Mouse (Mus musculus) liver, embryonic 15.5 days (tissue): Measurements from ENCODE around the gene Apobec2. TPM values are rescaled to one million over a fixed set of nuclear protein-coding genes. Genes with fewer than 3 reads are reported as not detected.
"Not testable (repeated sequence)": the region's sequence is repeated elsewhere in the genome, so short reads cannot be mapped to it uniquely, and the experiment has no call there.

ENCODE experiments used
- ATAC-seq: fragments of 200-750 bp; cut with Nextera tagmentation; 2 replicates; pipeline ENCODE4 v1.8.0; 2017; ENCODE audit warnings: moderate number of reproducible peaks, mild to moderate bottlenecking, moderate library complexity; ENCODE audit not compliant: insufficient read depth
- H3K27ac ChIP-seq: fragments of 300-500 bp; sonication (generic); replicated peaks from 2 replicates; pipeline ENCODE4 v1.5.1; 2015; ENCODE audit warnings: mild to moderate bottlenecking, inconsistent platforms
- H3K27me3 ChIP-seq: fragments of 300-500 bp; sonication (generic); 2 replicates; pipeline ENCODE4 v1.6.1; 2015; ENCODE audit warnings: mild to moderate bottlenecking, inconsistent platforms
- H3K36me3 ChIP-seq: fragments of 300-500 bp; sonication (generic); replicated peaks from 2 replicates; pipeline ENCODE4 v1.6.1; 2015; ENCODE audit warnings: moderate library complexity, mild to moderate bottlenecking, inconsistent platforms
- H3K4me1 ChIP-seq: fragments of 300-500 bp; sonication (generic); replicated peaks from 2 replicates; pipeline ENCODE4 v1.6.1; 2015; ENCODE audit warnings: inconsistent platforms
- H3K4me2 ChIP-seq: fragments of 300-500 bp; sonication (generic); 2 replicates; pipeline ENCODE4 v1.6.1; 2015; ENCODE audit warnings: moderate library complexity, mild to moderate bottlenecking, inconsistent platforms
- H3K4me3 ChIP-seq: fragments of 300-500 bp; sonication (generic); replicated peaks from 2 replicates; pipeline ENCODE4 v1.5.1; 2015; ENCODE audit warnings: mild to moderate bottlenecking, inconsistent platforms
- H3K9ac ChIP-seq: fragments of 300-500 bp; sonication (generic); 2 replicates; pipeline ENCODE4 v1.6.1; 2015; ENCODE audit warnings: moderate library complexity, mild to moderate bottlenecking, inconsistent platforms
- H3K9me3 ChIP-seq: fragments of 300-500 bp; sonication (generic); replicated peaks from 2 replicates; pipeline ENCODE4 v1.6.1; 2016; ENCODE audit warnings: inconsistent platforms
- WGBS: fragments of 180-500 bp; shearing (Covaris S2); methylation state at CpG from one replicate; pipeline ENCODE4 v1.1.7; 2015; ENCODE audit warnings: mixed read lengths; ENCODE audit not compliant: insufficient replicate concordance; 5-methylcytosine and 5-hydroxymethylcytosine counted together
- polyA plus RNA-seq: library from polyadenylated mRNA; unstranded; fragments of >200 nt; fragmentation: Nextera tagmentation; extraction: Ambion mirVana; gene quantifications from 2 replicates; pipeline ENCODE4 v1.2.1, GENCODE M21; 2015

The Apobec2 gene
- 2.5 and 4.3 TPM in 2 replicates for polyA plus RNA-seq

DNA sequence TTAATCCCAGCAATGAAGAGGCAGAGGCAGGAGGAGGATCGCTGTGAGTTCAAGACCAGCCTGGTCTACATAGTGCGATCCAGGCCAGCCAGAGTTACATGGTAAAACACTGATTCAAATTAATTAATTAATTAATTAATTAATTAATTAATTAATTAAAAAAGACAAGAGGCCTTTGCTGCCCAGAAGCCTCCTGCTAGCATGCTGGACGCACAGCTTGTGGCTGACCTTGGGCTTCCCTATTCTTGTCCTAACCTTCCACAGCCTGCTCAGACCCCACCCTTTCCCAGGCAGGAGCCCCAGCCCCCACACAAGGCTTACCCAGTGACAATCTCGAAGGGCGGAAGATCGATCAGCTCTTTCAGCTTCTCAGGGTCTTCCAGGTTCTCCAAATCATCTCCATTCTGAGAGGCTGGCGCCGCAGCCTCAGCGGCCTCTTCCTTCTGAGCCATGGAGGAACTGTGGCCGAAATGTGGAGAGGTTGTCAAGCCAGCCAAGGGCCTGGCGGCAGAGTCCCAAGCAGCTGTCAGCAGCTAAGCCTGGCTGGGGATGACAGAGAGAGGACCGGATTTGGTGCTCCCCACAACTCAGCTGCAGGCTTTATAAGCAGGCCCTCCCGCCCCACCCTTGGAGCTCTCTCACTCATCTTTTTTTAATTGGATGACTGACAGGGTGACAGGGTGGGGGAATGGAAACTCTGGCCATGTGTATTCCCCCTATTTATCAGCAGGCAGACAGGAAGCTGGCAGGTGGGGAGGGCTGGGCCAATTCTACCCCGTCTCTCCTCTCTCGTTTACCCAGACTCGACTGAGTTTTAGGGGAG, at the start of gene Apobec2:
Gene Apobec2, minus strand, starts transcription at position 773 of the 823 bp plus-strand sequence.
- no peak for ATAC-seq

DNA sequence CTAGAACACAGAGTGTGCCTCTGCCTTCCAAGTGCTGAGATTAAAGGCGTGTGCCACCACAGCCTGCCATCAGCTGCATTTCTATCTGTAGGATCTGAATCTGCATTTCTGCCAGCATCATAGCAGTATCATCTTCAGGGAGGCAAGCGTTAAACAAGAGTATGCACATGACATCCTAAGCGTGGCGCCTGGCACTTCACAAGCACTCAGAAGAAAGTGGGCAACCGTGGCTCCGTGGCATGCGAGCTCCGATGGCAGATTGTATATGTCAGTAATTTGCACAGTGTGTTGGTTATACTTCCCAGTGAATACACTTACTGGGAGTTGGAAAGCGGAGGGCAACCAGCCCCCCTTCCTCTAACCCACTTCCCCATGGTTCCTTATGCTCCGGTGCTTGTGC, 47.2 kb upstream of the Apobec2 start:
- Histone ChIP-seq H3K27me3 (no peaks in the 10 kb centered on the region), H3K27ac (no peak overlapping the region), H3K4me1 (peaks cover 10% of the 10 kb centered on the region), H3K9ac (no peak overlapping the region), H3K9me3 (no peaks in the 10 kb centered on the region), H3K4me2 (no peak overlapping the region), H3K36me3 (no peaks in the 10 kb centered on the region), H3K4me3 (no peak overlapping the region)
- WGBS: 74% methylated on average over 10 of the region's 10 CpGs
- ATAC-seq: no peak

More for the DNA sequence above, at the start of gene Apobec2:
- H3K27me3 ChIP-seq: no peaks in the 10 kb centered on the region
- H3K4me2 ChIP-seq: no peak within 1 kb of the TSS
- no peak within 1 kb of the TSS for H3K4me3 ChIP-seq
- H3K4me1 ChIP-seq: peaks cover 44% of the 10 kb centered on the region
- H3K27ac ChIP-seq: no peak within 1 kb of the TSS
- 40% methylated on average over 16 of the region's 16 CpGs for WGBS
- H3K9ac ChIP-seq: no peak within 1 kb of the TSS
- H3K9me3 ChIP-seq: no peaks in the 10 kb centered on the region
- no peaks in the 10 kb centered on the region for H3K36me3 ChIP-seq

DNA sequence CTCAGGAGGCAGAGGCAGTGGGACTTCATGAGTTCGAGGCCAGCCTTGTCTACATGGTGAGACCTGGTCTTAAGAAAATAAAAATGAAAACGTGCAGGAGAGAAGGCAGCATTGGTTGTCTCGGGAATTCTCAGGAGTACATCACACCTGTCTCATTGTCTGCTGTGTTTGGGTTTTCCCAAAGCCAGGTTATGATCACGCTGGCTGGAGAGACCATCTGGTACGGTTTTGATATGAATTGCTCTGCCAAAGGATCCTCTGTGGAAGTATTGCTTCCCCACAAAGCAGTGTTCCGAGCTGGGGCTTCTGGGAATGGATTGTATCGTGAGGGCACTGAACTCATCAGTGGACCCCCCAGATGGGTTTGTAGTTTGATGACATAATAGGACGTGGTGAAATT, 42.7 kb upstream of the Apobec2 start:
- no peak overlapping the region for H3K9ac ChIP-seq

DNA sequence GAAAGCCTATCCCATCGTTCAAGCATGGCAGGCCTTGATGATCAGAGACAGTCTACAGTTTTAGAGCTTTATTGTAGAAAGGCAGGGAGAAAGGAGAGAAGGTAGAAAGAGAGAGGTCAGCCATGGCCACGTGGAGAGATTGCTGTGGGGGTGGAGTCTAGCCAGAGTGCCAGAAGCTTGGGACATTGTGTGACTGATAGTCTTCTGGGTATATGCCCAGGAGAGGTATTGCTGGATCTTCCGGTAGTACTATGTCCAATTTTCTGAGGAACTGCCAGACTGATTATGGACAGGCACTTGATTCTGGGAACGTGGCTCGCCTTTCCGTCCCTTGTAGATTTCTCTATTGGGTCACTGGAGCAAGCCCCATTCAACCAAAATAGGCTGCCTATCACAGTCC, 41.6 kb upstream of the Apobec2 start:
- 73% methylated on average over 6 of the region's 6 CpGs for WGBS
- not testable (repeated sequence) for H3K27ac ChIP-seq, H3K4me3 ChIP-seq, ATAC-seq, H3K27me3 ChIP-seq, H3K9ac ChIP-seq, H3K4me2 ChIP-seq, H3K9me3 ChIP-seq, H3K4me1 ChIP-seq, H3K36me3 ChIP-seq

More for the DNA sequence above, 42.7 kb upstream of the Apobec2 start:
- Histone ChIP-seq H3K27me3 (no peaks in the 10 kb centered on the region), H3K4me2 (no peak overlapping the region), H3K9me3 (no peaks in the 10 kb centered on the region), H3K27ac (no peak overlapping the region), H3K36me3 (no peaks in the 10 kb centered on the region), H3K4me1 (no peaks in the 10 kb centered on the region), H3K4me3 (no peak overlapping the region)
- ATAC-seq: no peak
- WGBS: 65% methylated on average over 8 of the region's 8 CpGs

DNA sequence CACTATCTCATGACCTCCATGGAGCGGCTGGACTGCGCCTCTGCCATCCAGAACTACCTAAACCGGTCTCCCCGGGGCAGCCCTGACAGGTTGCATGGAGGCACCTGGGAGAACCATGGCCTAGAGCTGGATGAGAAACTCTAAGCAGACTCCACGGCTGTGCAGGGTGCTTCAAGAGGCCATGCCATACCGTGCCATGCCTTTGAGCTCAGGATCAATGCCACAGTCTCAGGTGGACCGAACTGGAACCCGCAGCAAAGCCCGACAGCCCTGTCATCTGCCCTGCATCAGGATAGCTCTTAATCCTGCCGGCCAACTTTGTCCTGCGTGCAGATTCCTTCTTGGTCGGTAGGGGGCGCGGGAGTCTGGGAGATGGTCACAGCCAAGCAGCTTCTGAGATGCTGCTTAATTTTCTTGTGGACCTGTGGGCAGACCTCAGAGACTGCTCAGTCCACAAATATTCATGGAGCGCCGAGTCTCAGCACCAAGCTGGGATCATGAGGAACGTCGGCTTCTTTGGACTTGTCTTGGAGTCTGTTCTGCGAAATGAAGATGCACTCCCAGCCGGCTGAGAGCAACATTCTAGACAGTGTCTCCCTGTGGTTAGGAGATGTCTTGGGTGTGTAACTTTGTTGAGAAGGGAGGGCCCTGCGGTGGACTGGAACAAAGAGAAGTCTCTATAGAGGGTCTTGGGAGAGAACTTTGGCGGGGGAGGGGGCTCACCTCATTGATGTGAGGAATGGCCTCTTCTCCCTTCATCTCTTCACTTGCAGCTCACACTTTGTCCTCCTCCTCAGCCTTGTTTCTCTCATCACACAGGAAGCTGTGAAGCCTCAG, 34.9 kb upstream of the Apobec2 start:
- H3K9ac ChIP-seq: peak overlapping the region; percentile 50
- H3K27ac ChIP-seq: peak overlapping the region; percentile 85

DNA sequence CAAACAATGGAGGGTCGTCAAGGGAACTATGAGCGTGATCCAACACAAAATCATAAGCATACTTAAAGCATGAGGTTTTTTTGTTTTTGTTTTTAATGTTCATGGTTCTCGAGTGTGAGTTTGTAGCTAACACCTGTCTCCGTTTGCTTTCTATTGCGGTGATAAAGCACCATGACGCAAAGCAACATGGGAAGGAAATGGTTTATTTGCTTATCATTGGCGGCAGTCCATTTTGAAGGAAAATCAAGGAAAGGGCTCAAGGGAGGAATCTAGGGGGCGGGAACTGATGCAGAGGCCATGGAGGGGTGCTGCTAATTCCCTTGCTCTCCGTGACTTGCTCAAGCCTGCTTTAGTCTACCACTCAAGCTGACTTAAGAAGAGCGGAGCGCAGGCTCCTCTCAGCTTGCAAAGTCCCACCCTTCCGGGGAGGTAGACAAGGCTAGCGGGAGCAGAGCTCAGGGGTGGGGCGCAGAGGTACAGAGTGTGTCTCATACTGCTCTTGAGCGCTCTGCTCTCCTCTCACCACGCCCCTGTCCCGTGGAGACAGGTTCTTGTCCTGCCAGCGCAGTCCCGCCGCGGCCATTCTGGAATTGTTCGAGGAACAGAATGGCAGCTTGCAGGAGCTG, 34.2 kb upstream of the Apobec2 start:
- WGBS: 22% methylated on average over 22 of the region's 22 CpGs
- peak overlapping the region; percentile 85 for H3K27ac ChIP-seq
- peak; percentile 97 for ATAC-seq

More for the DNA sequence above, 34.9 kb upstream of the Apobec2 start:
- Histone ChIP-seq H3K9me3 (no peaks in the 10 kb centered on the region), H3K4me1 (peaks cover 18% of the 10 kb centered on the region), H3K27me3 (peaks cover 43% of the 10 kb centered on the region), H3K4me3 (peak overlapping the region; percentile 52), H3K4me2 (peak overlapping the region; percentile 81), H3K36me3 (no peaks in the 10 kb centered on the region)
- 7% methylated on average over 22 of the region's 22 CpGs for WGBS
- ATAC-seq: peak; percentile 83

DNA sequence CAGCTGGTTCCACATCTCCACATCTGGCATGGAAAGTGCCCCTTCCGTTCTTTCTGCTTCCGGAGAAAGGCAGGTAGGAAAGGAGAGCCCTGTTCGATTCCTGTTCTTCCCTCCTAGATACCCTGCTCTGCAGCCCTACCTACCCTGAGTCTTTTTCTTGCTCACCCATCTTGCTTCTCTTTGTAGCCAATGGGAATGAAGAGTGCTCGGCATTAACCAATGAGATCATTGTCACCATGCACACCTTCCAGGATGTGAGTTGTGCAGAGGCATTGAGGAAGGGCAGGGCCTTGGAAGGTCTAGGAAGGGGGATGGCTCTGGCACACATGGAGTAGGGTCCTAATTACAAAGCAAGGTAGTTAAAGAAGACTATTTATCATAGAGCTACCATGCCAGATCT, 30.7 kb upstream of the Apobec2 start:
- H3K36me3 ChIP-seq: no peaks in the 10 kb centered on the region
- no peak overlapping the region for H3K9ac ChIP-seq
- 71% methylated on average over 4 of the region's 4 CpGs for WGBS
- H3K27ac ChIP-seq: no peak overlapping the region
- ATAC-seq: no peak
- H3K4me1 ChIP-seq: peaks cover 26% of the 10 kb centered on the region
- H3K4me2 ChIP-seq: no peak overlapping the region
- no peak overlapping the region for H3K4me3 ChIP-seq
- H3K27me3 ChIP-seq: peaks cover 37% of the 10 kb centered on the region
- H3K9me3 ChIP-seq: no peaks in the 10 kb centered on the region

More for the DNA sequence above, 34.2 kb upstream of the Apobec2 start:
- H3K9me3 ChIP-seq: no peaks in the 10 kb centered on the region
- H3K36me3 ChIP-seq: no peaks in the 10 kb centered on the region
- H3K4me3 ChIP-seq: peak overlapping the region; percentile 52
- peaks cover 18% of the 10 kb centered on the region for H3K4me1 ChIP-seq
- H3K9ac ChIP-seq: peak overlapping the region; percentile 50
- H3K4me2 ChIP-seq: peak overlapping the region; percentile 81
- H3K27me3 ChIP-seq: peaks cover 43% of the 10 kb centered on the region

DNA sequence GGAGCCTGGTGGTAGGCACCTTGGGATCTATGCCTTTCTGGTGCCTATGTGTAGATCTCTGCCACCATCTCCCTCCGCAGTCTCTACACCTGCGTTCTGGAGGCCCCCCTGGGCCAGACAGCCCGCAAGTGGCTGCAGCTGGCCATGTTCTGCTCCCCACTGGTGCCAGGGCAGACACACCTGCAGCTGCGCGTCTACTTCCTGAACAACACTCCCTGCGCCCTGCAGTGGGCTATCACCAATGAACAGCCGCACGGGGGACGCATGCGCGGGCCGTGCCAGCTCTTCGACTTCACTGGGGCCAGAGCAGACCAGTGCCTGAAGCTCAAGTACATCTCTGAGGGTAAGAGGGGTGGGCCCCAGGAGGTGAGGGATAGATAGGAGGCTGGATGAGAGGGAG, 29.4 kb upstream of the Apobec2 start:
- ATAC-seq: no peak
- Histone ChIP-seq H3K9ac (no peak overlapping the region), H3K9me3 (no peaks in the 10 kb centered on the region), H3K27ac (no peak overlapping the region), H3K4me1 (peaks cover 29% of the 10 kb centered on the region), H3K4me2 (no peak overlapping the region), H3K36me3 (no peaks in the 10 kb centered on the region), H3K4me3 (no peak overlapping the region), H3K27me3 (peaks cover 25% of the 10 kb centered on the region)
- 74% methylated on average over 13 of the region's 13 CpGs for WGBS

DNA sequence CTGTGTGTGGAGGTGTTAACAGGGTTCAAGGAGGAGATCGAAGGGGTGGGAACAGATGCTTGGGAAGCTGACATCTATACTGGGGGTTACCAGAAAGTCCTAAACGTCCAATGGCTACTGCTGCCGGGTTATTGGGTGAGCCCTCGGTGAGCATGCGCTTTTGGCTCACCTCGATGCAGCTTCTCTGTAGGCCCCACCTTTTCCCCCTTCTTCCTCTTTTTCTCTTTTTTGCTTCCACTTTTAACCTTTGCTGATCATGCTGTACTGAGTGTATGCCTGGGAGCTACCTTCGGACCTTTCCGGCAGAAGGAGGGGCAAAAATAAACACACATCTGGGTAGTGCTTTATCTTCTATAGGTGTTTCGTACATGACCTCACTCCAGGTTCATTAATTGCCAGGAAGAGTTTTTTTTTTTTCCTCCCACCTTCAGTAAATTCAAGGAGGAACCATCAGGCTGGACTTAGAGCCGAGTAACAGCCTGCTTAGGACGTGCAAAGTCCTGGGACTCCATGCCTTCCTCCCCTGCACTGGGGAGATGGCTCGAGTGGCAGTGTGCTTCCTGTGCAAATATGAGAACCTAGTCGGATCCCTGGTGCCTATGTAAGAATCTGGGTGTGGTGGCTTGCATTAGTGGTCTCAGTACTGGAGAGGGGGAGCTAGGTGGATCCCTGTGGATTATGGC, 25.4 kb upstream of the Apobec2 start:
- no peaks in the 10 kb centered on the region; the same call in 1 of the 2 replicates for H3K27me3 ChIP-seq
- H3K9me3 ChIP-seq: no peaks in the 10 kb centered on the region
- 37% methylated on average over 13 of the region's 13 CpGs for WGBS
- 0 out of 2 replicates have a peak overlapping the region, but pooled peaks have one; percentile 7 for H3K4me2 ChIP-seq
- H3K4me3 ChIP-seq: no peak overlapping the region
- no peak overlapping the region for H3K9ac ChIP-seq
- no peak overlapping the region for H3K27ac ChIP-seq
- peaks cover 59% of the 10 kb centered on the region for H3K4me1 ChIP-seq
- ATAC-seq: no peak
- H3K36me3 ChIP-seq: no peaks in the 10 kb centered on the region

DNA sequence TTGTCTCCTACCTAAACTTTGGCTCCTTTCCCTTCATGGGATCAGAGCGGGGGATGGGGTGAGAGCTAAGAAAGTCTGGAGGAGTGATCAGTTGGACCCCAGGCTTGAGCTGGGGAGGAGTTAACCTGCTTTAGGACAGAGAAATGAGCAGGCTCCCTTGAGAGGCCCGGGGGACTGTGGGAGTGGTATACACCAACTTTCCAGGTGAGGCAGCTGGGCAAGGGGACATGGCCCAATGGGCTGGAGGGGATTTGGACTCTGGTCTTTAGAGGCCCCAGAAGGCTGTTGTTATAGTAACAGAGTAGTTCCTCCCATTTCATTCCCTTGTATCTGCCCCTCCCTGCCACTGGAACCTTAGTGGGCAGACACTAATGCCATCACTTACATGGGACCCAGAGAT, 23.2 kb upstream of the Apobec2 start:
- Histone ChIP-seq H3K9ac (peak overlapping the region; percentile 22; the same call in 1 of the 2 replicates), H3K4me3 (peak overlapping the region; percentile 46), H3K9me3 (no peaks in the 10 kb centered on the region), H3K4me2 (peak overlapping the region; percentile 62; the same call in 1 of the 2 replicates), H3K27ac (peak overlapping the region; percentile 59), H3K27me3 (no peaks in the 10 kb centered on the region; the same call in 1 of the 2 replicates), H3K4me1 (peaks cover 74% of the 10 kb centered on the region), H3K36me3 (no peaks in the 10 kb centered on the region)
- no peak for ATAC-seq
- whole genome bisulfite sequencing: 80% methylated on average over 2 of the region's 2 CpGs
